Mouse (Mus musculus) forebrain, embryonic 13.5 days (tissue): Measurements from ENCODE around the gene Ncoa4. TPM values are rescaled to one million over a fixed set of nuclear protein-coding genes. Genes with fewer than 3 reads are reported as not detected.

ENCODE experiments used
- ATAC-seq: fragments of 200-750 bp; cut with Nextera tagmentation; 2 replicates; pipeline ENCODE4 v1.8.0; 2017
- H3K27ac ChIP-seq: fragments of 300-500 bp; sonication (generic); 2 replicates; pipeline ENCODE4 v1.5.1; 2015; ENCODE audit warnings: inconsistent platforms, mild to moderate bottlenecking, moderate library complexity
- H3K27me3 ChIP-seq: fragments of 300-500 bp; sonication (generic); 2 replicates; pipeline ENCODE4 v1.6.1; 2015; ENCODE audit warnings: mild to moderate bottlenecking, inconsistent platforms
- H3K36me3 ChIP-seq: fragments of 300-500 bp; sonication (generic); 2 replicates; pipeline ENCODE4 v1.6.1; 2015; ENCODE audit warnings: mild to moderate bottlenecking, inconsistent platforms; ENCODE audit not compliant: poor library complexity, severe bottlenecking
- H3K4me1 ChIP-seq: fragments of 300-500 bp; sonication (generic); 2 replicates; pipeline ENCODE4 v1.6.1; 2015; ENCODE audit warnings: inconsistent platforms
- H3K4me2 ChIP-seq: fragments of 300-500 bp; sonication (generic); 2 replicates; pipeline ENCODE4 v1.6.1; 2015; ENCODE audit warnings: inconsistent platforms, mild to moderate bottlenecking, moderate library complexity
- H3K4me3 ChIP-seq: fragments of 300-500 bp; sonication (generic); 2 replicates; pipeline ENCODE4 v1.5.1; 2015; ENCODE audit warnings: mild to moderate bottlenecking, inconsistent platforms
- H3K9ac ChIP-seq: fragments of 300-500 bp; sonication (generic); 2 replicates; pipeline ENCODE4 v1.6.1; 2015; ENCODE audit warnings: mild to moderate bottlenecking, inconsistent platforms
- H3K9me3 ChIP-seq: fragments of 300-500 bp; sonication (generic); replicated peaks from 2 replicates; pipeline ENCODE4 v1.6.1; 2016; ENCODE audit warnings: inconsistent platforms
- WGBS: fragments of 180-500 bp; shearing (Covaris S2); methylation state at CpG from one replicate; pipeline ENCODE4 v1.1.7; 2015; 5-methylcytosine and 5-hydroxymethylcytosine counted together
- polyA plus RNA-seq: library from polyadenylated mRNA; unstranded; fragments of >200 nt; fragmentation: Nextera tagmentation; extraction: Ambion mirVana; gene quantifications from 2 replicates; pipeline ENCODE4 v1.2.1, GENCODE M21; 2015

Gene Ncoa4
- polyA plus RNA-seq, 1 experiment from 2014 or later: 81.6 TPM

DNA sequence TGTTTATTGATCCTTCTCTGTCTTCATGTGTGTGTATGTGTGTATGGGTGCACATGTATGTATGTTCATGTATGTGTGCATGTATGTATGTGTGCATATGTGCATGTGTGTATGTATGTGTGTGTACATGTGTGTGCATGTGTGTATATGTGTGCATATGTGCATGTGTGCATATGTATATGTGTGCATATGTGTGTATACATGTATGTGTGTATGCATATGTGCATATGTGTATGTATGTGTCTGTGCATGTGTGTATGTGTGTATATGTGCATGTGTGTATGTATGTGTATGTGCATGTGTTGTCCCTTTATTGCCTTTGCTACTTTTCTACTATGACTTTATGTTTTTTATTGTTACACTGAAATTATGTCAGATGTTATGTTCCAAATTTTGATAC, 14.9 kb upstream of the Ncoa4 start:
- Histone ChIP-seq H3K9me3 (peaks cover 6% of the 10 kb centered on the region), H3K27ac (no peak overlapping the region), H3K4me2 (no peak overlapping the region), H3K27me3 (no peaks in the 10 kb centered on the region), H3K36me3 (no peaks in the 10 kb centered on the region), H3K4me1 (no peaks in the 10 kb centered on the region), H3K4me3 (no peak overlapping the region), H3K9ac (no peak overlapping the region)
- ATAC-seq: no peak

- Histone ChIP-seq H3K4me3 (no peak overlapping the region), H3K36me3 (no peaks in the 10 kb centered on the region), H3K27ac (no peak overlapping the region), H3K4me2 (no peak overlapping the region), H3K27me3 (no peaks in the 10 kb centered on the region), H3K9me3 (peaks cover 6% of the 10 kb centered on the region), H3K4me1 (no peaks in the 10 kb centered on the region), H3K9ac (no peak overlapping the region)
- ATAC-seq: no peak
- 87% methylated on average over 4 of the region's 4 CpGs for WGBS
These were observed 14.3 kb upstream of the Ncoa4 start for GRCm38 (mm10) chr14:32145401-32145800.

DNA sequence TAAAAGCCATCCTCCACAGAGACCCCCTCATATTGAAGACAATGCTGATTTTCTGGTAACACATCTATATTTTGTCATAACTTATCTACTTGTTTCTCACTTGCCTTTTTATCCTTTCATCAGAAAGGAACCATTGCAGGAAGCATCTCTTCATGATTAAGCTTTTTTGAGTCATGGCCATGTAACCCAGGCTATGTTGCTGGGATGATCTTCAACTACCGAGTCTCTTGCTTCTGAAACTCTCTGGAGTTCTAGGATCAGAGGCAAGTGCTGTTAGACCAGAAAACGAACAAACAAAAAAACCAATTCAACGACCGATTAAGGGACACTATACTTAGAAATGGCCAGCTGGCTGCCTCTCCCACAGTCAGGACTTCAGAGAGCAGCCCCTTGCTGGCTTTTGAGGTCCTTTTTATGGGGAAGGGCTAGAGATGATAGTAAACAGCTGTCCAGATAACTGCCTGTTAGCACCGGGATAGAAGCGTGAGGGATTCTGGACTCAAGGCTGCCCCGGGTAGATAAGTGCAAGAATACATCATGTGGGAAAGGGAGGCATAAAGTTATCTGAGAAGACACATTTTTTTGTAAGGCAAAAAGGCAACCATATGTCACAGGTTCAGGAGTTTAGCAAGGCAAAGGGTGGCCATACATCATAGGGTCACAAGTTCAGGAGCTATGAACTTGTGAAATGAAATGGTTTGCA, 13.7 kb upstream of the Ncoa4 start:
- Histone ChIP-seq H3K36me3 (no peaks in the 10 kb centered on the region), H3K27ac (no peak overlapping the region), H3K9me3 (peaks cover 6% of the 10 kb centered on the region), H3K4me1 (no peaks in the 10 kb centered on the region), H3K4me2 (no peak overlapping the region), H3K4me3 (no peak overlapping the region), H3K27me3 (no peaks in the 10 kb centered on the region), H3K9ac (no peak overlapping the region)
- no peak for ATAC-seq
- WGBS: 86% methylated on average over 7 of the region's 7 CpGs

GRCm38 (mm10) chr14:32146578-32146977, 13.1 kb upstream of the Ncoa4 start:
- Histone ChIP-seq H3K27me3 (no peaks in the 10 kb centered on the region), H3K36me3 (no peaks in the 10 kb centered on the region), H3K27ac (no peak overlapping the region), H3K4me2 (no peak overlapping the region), H3K9ac (no peak overlapping the region), H3K4me1 (no peaks in the 10 kb centered on the region), H3K4me3 (no peak overlapping the region), H3K9me3 (peaks cover 6% of the 10 kb centered on the region)
- 80% methylated on average over 2 of the region's 2 CpGs for WGBS
- ATAC-seq: no peak

- Histone ChIP-seq H3K27me3 (no peaks in the 10 kb centered on the region), H3K9ac (no peak overlapping the region), H3K4me3 (no peak overlapping the region), H3K27ac (no peak overlapping the region), H3K9me3 (peaks cover 6% of the 10 kb centered on the region), H3K4me1 (no peaks in the 10 kb centered on the region), H3K36me3 (no peaks in the 10 kb centered on the region), H3K4me2 (no peak overlapping the region)
- ATAC-seq: no peak
- WGBS: 91% methylated on average over 2 of the region's 2 CpGs
These were observed 8.8 kb upstream of the Ncoa4 start for GRCm38 (mm10) chr14:32150872-32151271.

DNA sequence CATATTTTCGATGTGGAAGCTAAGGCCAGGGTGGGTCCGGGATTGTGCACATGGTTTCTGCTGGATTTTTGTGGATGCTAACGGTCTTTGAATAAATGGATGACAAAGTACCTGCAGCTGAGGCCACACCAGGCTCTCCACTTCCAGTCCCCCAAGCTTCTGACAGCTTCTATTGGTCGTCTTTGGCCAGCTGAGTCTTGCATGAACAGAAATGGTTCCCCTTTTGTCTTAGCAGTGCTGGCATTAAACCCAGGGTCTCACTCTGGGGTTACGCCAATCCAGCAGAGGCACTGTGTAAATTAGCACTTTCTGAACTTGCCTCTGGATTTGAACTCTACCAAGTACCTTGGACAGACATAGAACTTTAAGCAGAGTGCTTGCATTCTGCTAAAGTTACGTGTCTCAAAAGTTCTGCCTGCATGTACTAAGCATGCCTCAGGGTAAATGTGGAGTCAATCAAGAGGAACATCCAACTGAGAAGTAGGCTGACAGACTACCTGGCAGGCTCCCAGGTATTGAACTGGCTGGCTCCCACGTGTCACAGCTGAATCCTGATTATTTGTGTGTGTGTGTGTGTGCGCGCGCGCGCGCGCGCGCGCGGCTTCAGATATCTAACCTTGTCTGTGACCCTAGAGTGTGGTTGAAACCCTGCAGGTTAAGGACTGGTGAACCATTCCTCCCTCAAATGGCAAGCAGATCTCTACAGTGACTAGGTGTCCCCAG, 7.3 kb upstream of the Ncoa4 start:
- no peak for ATAC-seq
- 89% methylated on average over 18 of the region's 18 CpGs for WGBS

DNA sequence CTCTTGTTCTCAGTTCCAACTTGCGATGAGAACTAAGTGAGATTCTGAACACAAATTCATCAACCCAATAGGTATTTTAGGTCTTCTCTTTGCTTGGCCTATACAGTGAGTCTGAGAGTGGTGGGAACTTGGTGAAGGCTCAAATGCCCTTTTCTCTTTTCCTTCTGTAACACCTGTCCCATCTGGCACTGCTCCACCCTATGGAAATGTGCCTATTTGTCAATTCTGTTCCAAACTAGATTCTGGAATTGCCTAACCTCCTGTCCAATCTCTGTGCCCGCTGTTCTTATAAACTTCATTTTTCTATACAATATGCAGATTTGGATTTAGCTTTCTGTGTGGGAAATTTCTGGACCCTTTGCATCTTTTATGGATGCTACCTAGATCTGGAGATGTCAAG, 6.5 kb upstream of the Ncoa4 start:
- H3K27ac ChIP-seq: no peak overlapping the region
- H3K4me2 ChIP-seq: no peak overlapping the region
- no peaks in the 10 kb centered on the region for H3K9me3 ChIP-seq
- ATAC-seq: no peak
- H3K36me3 ChIP-seq: no peaks in the 10 kb centered on the region
- H3K4me1 ChIP-seq: no peaks in the 10 kb centered on the region
- 96% methylated on average over 2 of the region's 2 CpGs for WGBS
- H3K4me3 ChIP-seq: no peak overlapping the region
- no peaks in the 10 kb centered on the region for H3K27me3 ChIP-seq
- no peak overlapping the region for H3K9ac ChIP-seq

More for the DNA sequence above, 7.3 kb upstream of the Ncoa4 start:
- Histone ChIP-seq H3K27ac (no peak overlapping the region), H3K36me3 (no peaks in the 10 kb centered on the region), H3K4me1 (no peaks in the 10 kb centered on the region), H3K9me3 (peaks cover 6% of the 10 kb centered on the region), H3K9ac (no peak overlapping the region), H3K4me2 (no peak overlapping the region), H3K4me3 (no peak overlapping the region), H3K27me3 (no peaks in the 10 kb centered on the region)

DNA sequence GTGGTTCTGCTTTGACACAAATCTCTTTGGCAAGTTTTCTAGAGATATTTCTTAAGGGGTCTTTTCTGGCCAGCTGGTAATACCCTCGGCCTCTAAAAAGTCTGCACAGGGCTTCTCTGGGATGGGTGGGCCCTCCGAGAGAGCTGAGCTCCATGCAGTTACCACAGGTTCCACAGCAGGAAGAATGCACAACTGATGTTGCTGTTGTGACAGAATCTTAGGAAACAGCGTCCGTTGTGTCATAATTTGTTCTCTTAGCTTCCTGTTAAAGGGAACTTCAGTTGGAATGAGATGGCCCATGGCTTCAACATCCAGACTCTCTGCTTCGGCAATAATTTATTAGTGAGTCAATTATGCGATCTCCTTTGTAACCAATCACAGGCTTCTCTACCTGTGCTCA, 4.9 kb upstream of the Ncoa4 start:
- H3K9ac ChIP-seq: no peak overlapping the region
- H3K9me3 ChIP-seq: no peaks in the 10 kb centered on the region
- ATAC-seq: no peak
- H3K4me2 ChIP-seq: no peak overlapping the region
- H3K36me3 ChIP-seq: no peaks in the 10 kb centered on the region
- 86% methylated on average over 6 of the region's 6 CpGs for WGBS
- peaks cover 6% of the 10 kb centered on the region for H3K4me1 ChIP-seq
- no peak overlapping the region for H3K4me3 ChIP-seq
- no peak overlapping the region for H3K27ac ChIP-seq
- no peaks in the 10 kb centered on the region for H3K27me3 ChIP-seq

GRCm38 (mm10) chr14:32159150-32159670, 455 bp upstream of the Ncoa4 start:
- no peak overlapping the region for H3K27ac ChIP-seq
- no peak; the same call in 1 of the 2 replicates for ATAC-seq
- 34% methylated on average over 4 of the region's 4 CpGs for WGBS
- H3K4me3 ChIP-seq: peak overlapping the region; percentile 95
- no peaks in the 10 kb centered on the region for H3K36me3 ChIP-seq
- H3K27me3 ChIP-seq: no peaks in the 10 kb centered on the region
- peak overlapping the region; percentile 80 for H3K4me2 ChIP-seq
- H3K4me1 ChIP-seq: peaks cover 24% of the 10 kb centered on the region
- peak overlapping the region; percentile 94 for H3K9ac ChIP-seq
- H3K9me3 ChIP-seq: no peaks in the 10 kb centered on the region

DNA sequence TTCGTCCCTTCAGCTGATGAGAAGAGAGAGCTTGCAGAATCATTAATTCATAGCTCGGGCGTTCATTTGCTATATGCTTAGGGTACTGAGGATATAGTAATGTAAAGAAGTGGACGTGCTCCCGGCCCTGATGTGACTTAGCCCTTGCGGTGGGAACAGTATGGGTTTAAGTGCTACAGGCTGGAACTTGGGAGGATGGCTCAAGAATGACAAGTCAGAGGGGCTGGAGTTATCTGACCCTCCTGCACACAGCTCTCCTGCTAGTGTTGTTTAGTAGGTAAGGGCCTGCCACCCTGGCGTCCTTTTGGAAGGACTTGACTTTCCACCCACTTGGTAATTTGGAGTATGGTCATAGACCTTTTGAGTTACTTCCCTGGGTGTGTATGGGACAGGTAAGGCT, 898 bp downstream of the Ncoa4 start:
- peaks cover 30% of the 10 kb centered on the region for H3K4me1 ChIP-seq
- WGBS: 40% methylated on average over 7 of the region's 7 CpGs
- H3K4me3 ChIP-seq: peak overlapping the region; percentile 95
- no peaks in the 10 kb centered on the region for H3K9me3 ChIP-seq
- H3K27me3 ChIP-seq: no peaks in the 10 kb centered on the region
- no peak for ATAC-seq
- H3K27ac ChIP-seq: 0 out of 2 replicates have a peak overlapping the region, but pooled peaks have one; percentile 73
- peak overlapping the region; percentile 94 for H3K9ac ChIP-seq
- H3K36me3 ChIP-seq: no peaks in the 10 kb centered on the region
- H3K4me2 ChIP-seq: peak overlapping the region; percentile 80

DNA sequence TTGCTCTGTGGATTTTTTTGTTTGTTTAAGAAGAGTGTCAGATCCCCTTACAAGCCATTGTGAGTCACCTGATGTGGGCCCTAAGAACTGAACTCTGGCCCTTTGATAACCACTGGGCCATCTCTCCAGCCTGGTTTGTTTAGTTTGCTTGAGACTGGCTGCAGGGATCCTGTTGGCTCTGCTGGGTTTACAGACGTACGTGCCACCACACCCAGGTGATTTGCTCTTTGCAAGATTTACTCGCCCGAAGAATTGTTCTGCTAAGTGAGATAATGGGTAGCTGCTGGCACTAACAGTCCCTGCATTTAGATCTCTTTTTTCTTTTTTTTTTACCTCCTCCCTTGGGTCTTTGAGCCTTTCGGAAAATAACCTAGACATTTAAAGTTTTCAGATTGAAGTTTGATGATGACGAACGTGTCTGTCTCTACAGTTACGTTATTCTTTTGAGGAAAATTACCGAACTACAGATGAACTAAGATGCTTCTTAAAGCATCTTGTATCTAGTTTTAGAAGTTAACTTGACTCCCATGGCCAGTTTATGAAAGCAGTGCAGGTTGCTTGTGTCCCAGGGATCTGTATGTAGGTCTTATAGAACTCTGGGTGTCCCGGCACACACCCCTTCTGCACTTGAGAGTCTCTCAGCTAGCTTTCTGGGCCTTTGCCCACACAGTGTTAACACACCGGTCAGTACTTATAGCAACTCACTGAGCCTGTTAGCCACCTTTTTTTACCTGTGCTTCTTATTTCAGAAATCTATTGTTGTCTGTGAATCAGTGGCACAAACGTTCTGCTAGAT, 1.6 kb downstream of the Ncoa4 start:
- H3K4me3 ChIP-seq: no peak overlapping the region
- no peaks in the 10 kb centered on the region for H3K36me3 ChIP-seq
- H3K9me3 ChIP-seq: no peaks in the 10 kb centered on the region
- ATAC-seq: no peak
- peak overlapping the region; percentile 80 for H3K4me2 ChIP-seq
- peaks cover 32% of the 10 kb centered on the region for H3K4me1 ChIP-seq
- no peaks in the 10 kb centered on the region for H3K27me3 ChIP-seq
- peak overlapping the region; percentile 94 for H3K9ac ChIP-seq
- no peak overlapping the region for H3K27ac ChIP-seq
- WGBS: 92% methylated on average over 12 of the region's 12 CpGs

- no peak for ATAC-seq
- no peaks in the 10 kb centered on the region for H3K36me3 ChIP-seq
- H3K4me3 ChIP-seq: no peak overlapping the region
- H3K4me2 ChIP-seq: no peak overlapping the region
- WGBS: 94% methylated on average over 5 of the region's 5 CpGs
- H3K4me1 ChIP-seq: peaks cover 32% of the 10 kb centered on the region
- no peaks in the 10 kb centered on the region for H3K27me3 ChIP-seq
- H3K9me3 ChIP-seq: no peaks in the 10 kb centered on the region
- no peak overlapping the region for H3K9ac ChIP-seq
- H3K27ac ChIP-seq: no peak overlapping the region
These were observed 2.6 kb downstream of the Ncoa4 start for GRCm38 (mm10) chr14:32162231-32162630.
